Mouse (Mus musculus) embryonic facial prominence, embryonic 15.5 days (tissue): ENCODE measurements around the gene Paqr7. TPM values are rescaled to one million over a fixed set of nuclear protein-coding genes. Genes with fewer than 3 reads are reported as not detected.

Experiments
- ATAC-seq: fragments of 200-750 bp; cut with Nextera tagmentation; 2 replicates; pipeline ENCODE4 v1.8.0; 2017; ENCODE audit warnings: low read depth, moderate TSS enrichment; ENCODE audit not compliant: insufficient number of reproducible peaks, low FRiP score, low TSS enrichment
- H3K27ac ChIP-seq: fragments of 300-500 bp; sonication (generic); replicated peaks from 2 replicates; pipeline ENCODE4 v1.5.1; 2015; ENCODE audit warnings: mild to moderate bottlenecking, inconsistent platforms
- H3K27me3 ChIP-seq: fragments of 300-500 bp; sonication (generic); 2 replicates; pipeline ENCODE4 v1.6.1; 2015; ENCODE audit warnings: inconsistent platforms
- H3K36me3 ChIP-seq: fragments of 300-500 bp; sonication (generic); 2 replicates; pipeline ENCODE4 v1.6.1; 2015; ENCODE audit warnings: mild to moderate bottlenecking, inconsistent platforms
- H3K4me1 ChIP-seq: fragments of 300-500 bp; sonication (generic); 2 replicates; pipeline ENCODE4 v1.6.1; 2015; ENCODE audit warnings: inconsistent platforms
- H3K4me2 ChIP-seq: fragments of 300-500 bp; sonication (generic); replicated peaks from 2 replicates; pipeline ENCODE4 v1.6.1; 2015; ENCODE audit warnings: mild to moderate bottlenecking, inconsistent platforms
- H3K4me3 ChIP-seq: fragments of 300-500 bp; sonication (generic); replicated peaks from 2 replicates; pipeline ENCODE4 v1.5.1; 2015; ENCODE audit warnings: mild to moderate bottlenecking, inconsistent platforms
- H3K9ac ChIP-seq: fragments of 300-500 bp; sonication (generic); 2 replicates; pipeline ENCODE4 v1.6.1; 2015; ENCODE audit warnings: inconsistent platforms
- H3K9me3 ChIP-seq: fragments of 300-500 bp; sonication (generic); replicated peaks from 2 replicates; pipeline ENCODE4 v1.6.1; 2016; ENCODE audit warnings: inconsistent platforms
- WGBS: fragments of 180-500 bp; shearing (Covaris S2); methylation state at CpG from one replicate; pipeline ENCODE4 v1.1.7; 2015; 5-methylcytosine and 5-hydroxymethylcytosine counted together
- polyA plus RNA-seq: library from polyadenylated mRNA; unstranded; fragments of >200 nt; fragmentation: Nextera tagmentation; extraction: Ambion mirVana; gene quantifications from 2 replicates; pipeline ENCODE4 v1.2.1, GENCODE M21; 2015

The Paqr7 gene
- polyA plus RNA-seq, 1 experiment from 2014 or later = 7.2 TPM

DNA sequence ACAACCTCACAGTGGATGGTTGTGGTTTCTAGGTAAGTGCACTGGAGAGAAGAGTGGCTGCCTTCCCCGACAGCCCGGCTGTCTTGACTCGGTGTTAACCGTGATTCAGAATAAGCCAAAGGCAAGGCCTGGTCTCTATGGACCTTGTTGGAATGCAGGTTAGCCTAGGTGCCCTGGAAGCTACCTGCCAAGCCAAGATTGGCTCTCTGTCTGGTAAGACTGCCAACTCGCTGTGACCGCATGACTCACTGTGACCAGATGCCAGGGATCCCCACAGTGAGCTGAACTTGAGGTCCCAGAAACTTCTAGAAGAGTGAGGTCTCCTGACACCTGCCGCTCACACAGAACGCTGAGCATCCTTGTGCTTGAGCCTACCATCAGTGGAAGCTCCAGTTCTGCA lies 19.6 kb upstream of the Paqr7 start:
- Histone ChIP-seq H3K9ac (no peak overlapping the region), H3K27ac (no peak overlapping the region), H3K4me1 (no peaks in the 10 kb centered on the region; the same call in 1 of the 2 replicates), H3K36me3 (peaks cover 36% of the 10 kb centered on the region), H3K9me3 (no peaks in the 10 kb centered on the region), H3K4me3 (no peak overlapping the region), H3K27me3 (no peaks in the 10 kb centered on the region), H3K4me2 (no peak overlapping the region)
- WGBS = 84% methylated on average over 8 of the region's 8 CpGs
- ATAC-seq = no peak

GRCm38 (mm10) chr4:134478031-134478430 lies 18.5 kb upstream of the Paqr7 start:
- Histone ChIP-seq H3K4me2 (no peak overlapping the region), H3K9me3 (no peaks in the 10 kb centered on the region), H3K36me3 (peaks cover 25% of the 10 kb centered on the region), H3K4me3 (no peak overlapping the region), H3K4me1 (no peaks in the 10 kb centered on the region; the same call in 1 of the 2 replicates), H3K9ac (no peak overlapping the region), H3K27me3 (no peaks in the 10 kb centered on the region), H3K27ac (no peak overlapping the region)
- WGBS = 4% methylated on average over 9 of the region's 9 CpGs
- ATAC-seq = peak; percentile 67

GRCm38 (mm10) chr4:134479839-134480238 lies 16.7 kb upstream of the Paqr7 start:
- H3K9ac ChIP-seq = no peak overlapping the region

DNA sequence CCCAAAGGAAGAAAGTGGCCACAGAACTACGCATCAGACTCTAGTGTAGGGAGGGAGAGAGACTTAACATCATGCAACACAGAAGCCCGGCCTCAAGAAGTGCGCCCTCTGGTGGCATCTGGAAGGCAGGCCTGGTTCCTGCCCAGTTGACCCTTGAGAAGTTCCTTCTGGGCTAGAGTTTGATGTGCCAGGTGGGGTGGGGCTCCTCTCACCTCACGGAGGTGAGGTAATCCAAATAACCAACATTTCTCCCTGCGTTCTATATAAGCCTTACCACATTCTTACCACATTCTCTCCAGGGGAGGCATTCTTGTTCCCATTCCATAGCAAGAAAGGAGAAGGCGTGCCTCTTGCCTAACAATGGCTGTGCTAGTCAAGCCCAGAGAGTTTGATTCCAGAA lies 15.6 kb upstream of the Paqr7 start:
- H3K4me3 ChIP-seq = no peak overlapping the region
- H3K9me3 ChIP-seq = no peaks in the 10 kb centered on the region
- H3K36me3 ChIP-seq = peaks cover 1% of the 10 kb centered on the region; the same call in 1 of the 2 replicates
- 17% methylated on average over 6 of the region's 6 CpGs for WGBS
- H3K4me1 ChIP-seq = no peaks in the 10 kb centered on the region; the same call in 1 of the 2 replicates
- H3K27me3 ChIP-seq = peaks cover 3% of the 10 kb centered on the region; the same call in 1 of the 2 replicates
- no peak overlapping the region for H3K4me2 ChIP-seq
- no peak for ATAC-seq
- H3K9ac ChIP-seq = no peak overlapping the region
- H3K27ac ChIP-seq = no peak overlapping the region

More at GRCm38 (mm10) chr4:134479839-134480238, 16.7 kb upstream of the Paqr7 start:
- no peaks in the 10 kb centered on the region; the same call in 1 of the 2 replicates for H3K4me1 ChIP-seq
- H3K27me3 ChIP-seq = peaks cover 3% of the 10 kb centered on the region; the same call in 1 of the 2 replicates
- no peak overlapping the region for H3K4me2 ChIP-seq
- no peak for ATAC-seq
- no peak overlapping the region for H3K4me3 ChIP-seq
- peaks cover 11% of the 10 kb centered on the region for H3K36me3 ChIP-seq
- no peaks in the 10 kb centered on the region for H3K9me3 ChIP-seq
- 80% methylated on average over 4 of the region's 4 CpGs for WGBS
- H3K27ac ChIP-seq = no peak overlapping the region

DNA sequence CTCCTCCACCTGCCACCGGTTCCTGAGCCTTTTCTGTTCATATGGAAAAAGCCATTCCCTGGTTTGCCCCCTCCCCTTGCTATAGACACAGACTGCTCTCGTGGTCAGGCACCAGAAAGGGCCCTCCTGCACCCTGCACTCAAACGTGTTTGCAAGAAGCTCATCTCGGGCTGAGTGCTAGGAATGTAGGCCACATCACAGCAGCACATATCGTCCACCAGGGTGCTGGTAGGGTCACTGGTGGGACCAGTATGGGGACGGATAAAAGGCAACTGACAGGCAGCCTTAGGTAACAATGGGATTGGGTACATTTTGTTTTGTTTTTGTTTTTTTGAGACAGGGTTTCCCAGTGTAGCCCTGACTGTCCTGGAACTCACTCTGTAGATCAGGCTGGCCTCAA lies 15.2 kb upstream of the Paqr7 start:
- no peak for ATAC-seq
- H3K9ac ChIP-seq = no peak overlapping the region
- no peaks in the 10 kb centered on the region for H3K9me3 ChIP-seq
- H3K4me2 ChIP-seq = no peak overlapping the region
- H3K4me3 ChIP-seq = no peak overlapping the region
- no peaks in the 10 kb centered on the region for H3K36me3 ChIP-seq
- H3K4me1 ChIP-seq = no peaks in the 10 kb centered on the region; the same call in 1 of the 2 replicates
- 49% methylated on average over 6 of the region's 6 CpGs for WGBS
- peaks cover 3% of the 10 kb centered on the region; the same call in 1 of the 2 replicates for H3K27me3 ChIP-seq
- H3K27ac ChIP-seq = no peak overlapping the region

GRCm38 (mm10) chr4:134482442-134482841 lies 14.1 kb upstream of the Paqr7 start:
- no peak overlapping the region for H3K4me2 ChIP-seq
- no peaks in the 10 kb centered on the region for H3K9me3 ChIP-seq
- H3K9ac ChIP-seq = no peak overlapping the region
- peaks cover 3% of the 10 kb centered on the region; the same call in 1 of the 2 replicates for H3K27me3 ChIP-seq
- no peaks in the 10 kb centered on the region; the same call in 1 of the 2 replicates for H3K4me1 ChIP-seq
- H3K27ac ChIP-seq = no peak overlapping the region
- 72% methylated on average over 8 of the region's 8 CpGs for WGBS
- no peaks in the 10 kb centered on the region for H3K36me3 ChIP-seq
- no peak overlapping the region for H3K4me3 ChIP-seq
- ATAC-seq = no peak

DNA sequence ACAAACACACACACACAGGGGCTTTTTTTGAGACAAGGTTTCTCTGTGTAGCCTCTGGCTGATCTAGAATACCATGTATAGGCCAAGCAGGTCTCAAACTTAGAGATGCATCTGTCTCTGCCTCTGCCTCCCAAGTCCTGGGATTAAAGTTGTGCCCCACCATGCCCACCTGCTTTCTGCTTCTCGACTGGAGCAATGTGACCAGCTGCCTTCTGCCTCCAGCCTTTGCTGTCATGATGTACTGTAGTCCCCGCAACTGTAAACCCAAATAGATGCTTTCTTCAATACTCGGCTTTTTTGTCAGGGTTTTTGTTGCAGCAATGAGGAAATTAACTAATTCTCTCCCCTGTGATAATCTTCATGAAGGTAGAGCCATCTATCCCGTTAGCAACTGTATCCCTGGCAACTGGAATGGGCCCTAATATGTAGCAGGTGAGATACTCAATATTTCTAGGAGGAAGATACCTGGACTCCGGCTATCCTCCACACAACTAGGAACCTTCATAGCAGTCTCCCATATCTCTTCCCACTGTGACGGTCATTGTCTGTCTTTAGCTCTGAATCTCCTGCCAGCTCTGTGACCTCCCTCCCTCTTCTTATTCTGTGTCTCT lies 13.3 kb upstream of the Paqr7 start:
- H3K27me3 ChIP-seq = peaks cover 3% of the 10 kb centered on the region; the same call in 1 of the 2 replicates
- H3K9ac ChIP-seq = no peak overlapping the region
- no peaks in the 10 kb centered on the region for H3K36me3 ChIP-seq
- H3K4me3 ChIP-seq = no peak overlapping the region
- H3K4me1 ChIP-seq = no peaks in the 10 kb centered on the region
- no peaks in the 10 kb centered on the region for H3K9me3 ChIP-seq
- ATAC-seq = no peak
- WGBS = 54% methylated on average over 6 of the region's 6 CpGs
- H3K27ac ChIP-seq = no peak overlapping the region
- no peak overlapping the region for H3K4me2 ChIP-seq

GRCm38 (mm10) chr4:134483696-134484095 lies 12.8 kb upstream of the Paqr7 start:
- Histone ChIP-seq H3K27me3 (peaks cover 3% of the 10 kb centered on the region; the same call in 1 of the 2 replicates), H3K9ac (no peak overlapping the region), H3K4me1 (no peaks in the 10 kb centered on the region), H3K4me3 (no peak overlapping the region), H3K4me2 (no peak overlapping the region), H3K27ac (no peak overlapping the region), H3K9me3 (no peaks in the 10 kb centered on the region), H3K36me3 (no peaks in the 10 kb centered on the region)
- 55% methylated on average over 6 of the region's 6 CpGs for WGBS
- ATAC-seq = no peak

GRCm38 (mm10) chr4:134484231-134484630 lies 12.3 kb upstream of the Paqr7 start:
- H3K27me3 ChIP-seq = peaks cover 3% of the 10 kb centered on the region; the same call in 1 of the 2 replicates
- WGBS = 68% methylated on average over 10 of the region's 10 CpGs
- no peak overlapping the region for H3K4me2 ChIP-seq
- H3K9ac ChIP-seq = no peak overlapping the region
- H3K4me3 ChIP-seq = no peak overlapping the region
- no peaks in the 10 kb centered on the region for H3K4me1 ChIP-seq
- no peak overlapping the region for H3K27ac ChIP-seq
- H3K36me3 ChIP-seq = no peaks in the 10 kb centered on the region
- no peak for ATAC-seq
- no peaks in the 10 kb centered on the region for H3K9me3 ChIP-seq

DNA sequence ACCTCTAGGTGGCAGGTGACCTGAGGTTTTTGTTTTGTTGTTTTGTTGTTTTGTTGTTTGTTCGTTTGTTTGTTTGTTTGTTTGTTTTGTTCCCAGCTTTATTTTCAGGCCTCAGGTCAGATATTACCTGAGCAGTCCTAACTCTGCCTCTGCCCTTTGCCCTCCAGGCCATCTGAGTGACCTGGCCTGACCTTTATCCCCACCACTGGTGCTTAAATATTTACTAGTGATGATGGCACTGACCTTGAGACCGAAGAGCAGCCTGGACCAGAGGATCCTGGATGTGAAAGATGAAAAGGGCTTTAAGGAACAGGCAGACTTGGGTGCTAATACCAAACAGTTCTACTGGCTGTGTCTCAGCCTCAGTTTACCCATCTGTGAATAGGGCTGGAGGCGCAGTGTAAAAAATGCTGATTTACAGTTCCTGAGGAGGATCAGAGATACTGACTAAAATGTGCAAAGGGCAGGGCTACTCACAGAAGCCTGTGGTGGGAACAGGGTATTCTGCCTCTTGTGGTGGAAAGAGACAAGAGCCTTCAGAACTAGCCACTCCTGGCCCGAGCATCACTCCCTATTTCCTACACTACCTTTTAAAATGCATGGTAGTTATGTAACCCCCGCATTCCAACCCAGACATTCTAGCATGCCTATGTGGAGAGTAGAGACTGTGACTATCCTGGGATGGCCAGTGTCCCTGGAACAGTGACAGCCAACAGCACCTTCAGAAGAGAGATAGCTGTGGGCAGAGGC lies 11.2 kb upstream of the Paqr7 start:
- no peak overlapping the region for H3K9ac ChIP-seq
- no peak for ATAC-seq
- H3K27ac ChIP-seq = no peak overlapping the region
- 83% methylated on average over 5 of the region's 5 CpGs for WGBS
- H3K27me3 ChIP-seq = peaks cover 3% of the 10 kb centered on the region; the same call in 1 of the 2 replicates
- no peaks in the 10 kb centered on the region for H3K4me1 ChIP-seq
- H3K9me3 ChIP-seq = no peaks in the 10 kb centered on the region
- no peak overlapping the region for H3K4me3 ChIP-seq
- H3K36me3 ChIP-seq = no peaks in the 10 kb centered on the region
- no peak overlapping the region for H3K4me2 ChIP-seq

DNA sequence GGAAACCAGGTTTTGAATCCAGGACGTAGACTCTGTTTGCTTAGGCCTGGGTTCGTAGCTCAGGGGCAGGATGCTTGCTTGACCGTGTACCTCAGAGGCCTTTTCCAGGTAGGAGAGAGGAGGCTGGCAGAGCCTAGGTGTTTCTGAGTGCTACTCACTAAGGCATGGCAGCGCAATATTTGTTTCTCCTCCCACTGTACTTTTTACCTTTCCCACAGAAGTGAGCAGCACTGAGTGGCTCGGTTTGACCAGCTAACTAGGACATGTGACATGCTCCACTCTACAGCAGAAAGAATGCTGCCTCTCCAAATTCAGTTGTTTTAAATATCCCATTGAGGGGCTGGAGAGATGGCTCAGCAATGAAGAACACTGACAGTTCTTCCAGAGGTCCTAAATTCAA lies 8.3 kb upstream of the Paqr7 start:
- Histone ChIP-seq H3K27me3 (peaks cover 3% of the 10 kb centered on the region; the same call in 1 of the 2 replicates), H3K4me2 (no peak overlapping the region), H3K9ac (no peak overlapping the region), H3K4me3 (no peak overlapping the region), H3K4me1 (0 out of 2 replicates have a peak, but pooled peaks cover 7% of the 10 kb centered on the region), H3K9me3 (no peaks in the 10 kb centered on the region), H3K27ac (no peak overlapping the region), H3K36me3 (no peaks in the 10 kb centered on the region)
- no peak for ATAC-seq
- 82% methylated on average over 5 of the region's 5 CpGs for WGBS
